Mouse (Mus musculus): ENCODE measurements around the gene Kif4. TPM values are rescaled to one million over a fixed set of nuclear protein-coding genes. Genes with fewer than 3 reads are reported as not detected.

Kif4 gene
- polyA plus RNA-seq, 1 experiment, result 1.2 TPM

DNA sequence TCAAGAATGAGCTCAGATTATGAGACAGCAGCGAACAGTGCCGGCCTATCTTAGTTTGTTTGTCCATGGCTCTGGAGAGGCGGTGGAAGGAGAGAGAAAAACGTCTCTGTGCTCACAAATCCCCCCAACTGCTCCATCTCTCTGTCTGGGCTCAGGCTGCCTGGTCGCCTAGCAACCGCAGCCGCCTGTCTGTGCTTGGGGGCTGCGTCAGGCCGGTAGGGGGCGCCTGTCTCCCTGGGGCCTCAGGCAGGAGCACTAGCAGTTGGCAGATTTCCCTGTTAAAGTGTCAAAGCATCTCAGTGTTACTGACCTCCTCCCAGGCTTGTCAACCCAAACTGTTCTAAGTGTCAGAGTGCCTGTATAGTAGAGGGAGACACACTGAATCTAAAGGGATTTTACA is 116.4 kb downstream of the Kif4 start:
- H3K27me3 ChIP-seq (ENCODE audit: control insufficient read depth, insufficient read depth, low read length), result no peaks in the 10 kb centered on the region
- no peak overlapping the region for H3K27ac ChIP-seq (ENCODE audit: insufficient read depth, low read depth, low read length)
- no peaks in the 10 kb centered on the region for H3K36me3 ChIP-seq (ENCODE audit: control insufficient read depth, insufficient read depth, low read length)
- TF ChIP-seq POLR2A (IDR thresholded peaks at IDR 0.05; ENCODE audit: low read depth, low read length) (no peak), CTCF (IDR thresholded peaks at IDR 0.05; ENCODE audit: extremely low read depth, insufficient read length, insufficient replicate concordance, low read depth, low read length) (peak; percentile 39; the same call in 1 of the 2 replicates)
- H3K4me1 ChIP-seq (ENCODE audit: control insufficient read depth, insufficient read depth, insufficient read length, low read length), result no peaks in the 10 kb centered on the region
- no peak overlapping the region for H3K4me3 ChIP-seq (ENCODE audit: low read depth, low read length)
- WGBS, result 21% methylated on average over 10 of the region's 10 CpGs

GRCm38 (mm10) chrX:100765855-100766254 is 140.3 kb downstream of the Kif4 start:
- Histone ChIP-seq H3K27me3 (ENCODE audit: control insufficient read depth, insufficient read depth, low read length) (no peaks in the 10 kb centered on the region), H3K27ac (ENCODE audit: insufficient read depth, low read depth, low read length) (no peak overlapping the region), H3K36me3 (ENCODE audit: control insufficient read depth, insufficient read depth, low read length) (no peaks in the 10 kb centered on the region), H3K4me3 (ENCODE audit: low read depth, low read length) (no peak overlapping the region), H3K4me1 (ENCODE audit: control insufficient read depth, insufficient read depth, insufficient read length, low read length) (0 out of 2 replicates have a peak, but pooled peaks cover 5% of the 10 kb centered on the region)
- TF ChIP-seq POLR2A (IDR thresholded peaks at IDR 0.05; ENCODE audit: low read depth, low read length) (no peak), CTCF (IDR thresholded peaks at IDR 0.05; ENCODE audit: extremely low read depth, insufficient read length, insufficient replicate concordance, low read depth, low read length) (no peak)
- 75% methylated on average over 6 of the region's 6 CpGs for WGBS

DNA sequence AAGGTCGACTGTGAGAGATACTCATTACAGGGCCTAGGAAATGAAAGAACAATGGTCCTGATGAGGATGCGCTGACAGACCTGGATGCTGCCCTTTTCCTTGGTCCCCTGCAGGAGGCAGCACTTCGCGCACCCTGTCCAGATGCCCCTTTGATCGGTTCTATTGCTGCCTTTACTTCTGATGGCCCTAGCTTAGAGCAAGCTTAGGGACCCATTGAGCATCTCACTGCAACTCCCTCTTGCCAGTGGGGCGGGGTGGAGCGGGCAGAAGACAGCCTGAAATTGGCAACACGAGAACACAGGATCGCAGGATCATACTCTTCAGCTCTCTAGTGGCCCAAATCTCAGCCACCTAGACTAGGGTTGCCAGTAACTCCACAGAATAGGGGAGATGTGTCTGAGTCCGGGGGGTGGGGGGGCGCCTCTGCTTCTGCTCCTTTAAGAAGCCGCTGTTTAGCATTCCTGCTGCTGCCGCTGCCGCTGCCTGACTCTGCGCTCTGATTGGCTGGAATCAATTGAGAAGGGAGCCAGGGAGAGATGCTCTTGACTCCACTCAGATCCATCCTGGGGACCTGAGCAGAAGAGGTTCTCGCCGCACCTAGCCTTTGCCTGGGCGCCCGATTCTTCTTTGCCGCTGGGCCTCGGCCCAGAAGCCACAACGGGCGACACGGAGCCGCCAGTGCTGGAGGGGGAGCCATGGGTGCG is 141.8 kb downstream of the Kif4 start, which contains the start of gene Dlg3:
Gene Dlg3 (plus strand): TSS at position 542 of the 704 bp plus-strand sequence.
- TF ChIP-seq CTCF (IDR thresholded peaks at IDR 0.05; ENCODE audit: extremely low read depth, insufficient read length, insufficient replicate concordance, low read depth, low read length) (peak; percentile 43; the same call in 1 of the 2 replicates), POLR2A (IDR thresholded peaks at IDR 0.05; ENCODE audit: low read depth, low read length) (no peak)
- H3K4me1 ChIP-seq (ENCODE audit: control insufficient read depth, insufficient read depth, insufficient read length, low read length), result 0 out of 2 replicates have a peak, but pooled peaks cover 5% of the 10 kb centered on the region
- no peaks in the 10 kb centered on the region for H3K27me3 ChIP-seq (ENCODE audit: control insufficient read depth, insufficient read depth, low read length)
- H3K36me3 ChIP-seq (ENCODE audit: control insufficient read depth, insufficient read depth, low read length), result no peaks in the 10 kb centered on the region
- peak within 1 kb of the TSS; percentile 53 for H3K4me3 ChIP-seq (ENCODE audit: low read depth, low read length)
- WGBS, result 20% methylated on average over 26 of the region's 26 CpGs
- no peak within 1 kb of the TSS for H3K27ac ChIP-seq (ENCODE audit: insufficient read depth, low read depth, low read length)

GRCm38 (mm10) chrX:100767885-100768626 is 142.5 kb downstream of the Kif4 start:
- WGBS, result 21% methylated on average over 36 of the region's 36 CpGs
- Histone ChIP-seq H3K4me3 (ENCODE audit: low read depth, low read length) (peak overlapping the region; percentile 53), H3K27me3 (ENCODE audit: control insufficient read depth, insufficient read depth, low read length) (no peaks in the 10 kb centered on the region), H3K36me3 (ENCODE audit: control insufficient read depth, insufficient read depth, low read length) (no peaks in the 10 kb centered on the region), H3K27ac (ENCODE audit: insufficient read depth, low read depth, low read length) (no peak overlapping the region), H3K4me1 (ENCODE audit: control insufficient read depth, insufficient read depth, insufficient read length, low read length) (0 out of 2 replicates have a peak, but pooled peaks cover 5% of the 10 kb centered on the region)
- TF ChIP-seq POLR2A (IDR thresholded peaks at IDR 0.05; ENCODE audit: low read depth, low read length) (no peak), CTCF (IDR thresholded peaks at IDR 0.05; ENCODE audit: extremely low read depth, insufficient read length, insufficient replicate concordance, low read depth, low read length) (no peak)

GRCm38 (mm10) chrX:100769281-100769680 is 143.7 kb downstream of the Kif4 start:
- TF ChIP-seq POLR2A (IDR thresholded peaks at IDR 0.05; ENCODE audit: low read depth, low read length), result no peak
- TF ChIP-seq CTCF (IDR thresholded peaks at IDR 0.05; ENCODE audit: extremely low read depth, insufficient read length, insufficient replicate concordance, low read depth, low read length), result no peak
- Histone ChIP-seq H3K36me3 (ENCODE audit: control insufficient read depth, insufficient read depth, low read length) (no peaks in the 10 kb centered on the region), H3K4me3 (ENCODE audit: low read depth, low read length) (no peak overlapping the region), H3K27ac (ENCODE audit: insufficient read depth, low read depth, low read length) (no peak overlapping the region), H3K27me3 (ENCODE audit: control insufficient read depth, insufficient read depth, low read length) (no peaks in the 10 kb centered on the region), H3K4me1 (ENCODE audit: control insufficient read depth, insufficient read depth, insufficient read length, low read length) (0 out of 2 replicates have a peak, but pooled peaks cover 5% of the 10 kb centered on the region)
- 96% methylated on average over 5 of the region's 5 CpGs for whole genome bisulfite sequencing

DNA sequence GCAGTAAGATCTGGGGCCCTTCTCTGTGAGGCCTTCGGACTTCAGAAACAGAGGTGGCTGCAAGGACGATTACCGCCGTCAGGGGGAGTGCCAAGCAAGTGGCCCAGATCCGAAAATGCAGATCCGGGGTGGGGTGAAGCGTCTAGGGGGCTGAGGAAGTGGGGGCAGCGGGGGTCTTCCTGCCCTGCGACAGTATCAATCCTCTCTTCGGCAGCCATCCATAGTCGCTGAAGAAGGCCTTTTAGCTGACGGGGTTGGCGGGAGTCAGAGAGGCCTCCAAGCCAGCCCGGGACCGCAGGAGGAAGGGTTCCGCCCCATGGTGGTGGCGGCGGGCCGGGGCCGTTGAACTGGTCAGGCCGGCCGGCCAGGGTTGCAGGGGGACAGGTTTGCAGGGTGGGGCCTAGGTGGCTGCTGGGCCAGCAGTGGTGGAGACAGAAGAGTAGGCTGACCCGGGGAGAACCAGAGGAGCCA is 148.8 kb downstream of the Kif4 start:
- H3K4me1 ChIP-seq (ENCODE audit: control insufficient read depth, insufficient read depth, insufficient read length, low read length), result peaks cover 3% of the 10 kb centered on the region
- H3K27ac ChIP-seq (ENCODE audit: insufficient read depth, low read depth, low read length), result peak overlapping the region; percentile 45; the same call in 1 of the 2 replicates
- no peaks in the 10 kb centered on the region for H3K36me3 ChIP-seq (ENCODE audit: control insufficient read depth, insufficient read depth, low read length)
- H3K27me3 ChIP-seq (ENCODE audit: control insufficient read depth, insufficient read depth, low read length), result no peaks in the 10 kb centered on the region
- H3K4me3 ChIP-seq (ENCODE audit: low read depth, low read length), result peak overlapping the region; percentile 72
- 11% methylated on average over 23 of the region's 23 CpGs for WGBS
- TF ChIP-seq POLR2A (IDR thresholded peaks at IDR 0.05; ENCODE audit: low read depth, low read length), result no peak
- TF ChIP-seq CTCF (IDR thresholded peaks at IDR 0.05; ENCODE audit: extremely low read depth, insufficient read length, insufficient replicate concordance, low read depth, low read length), result peak; percentile 70; the same call in 1 of the 2 replicates

DNA sequence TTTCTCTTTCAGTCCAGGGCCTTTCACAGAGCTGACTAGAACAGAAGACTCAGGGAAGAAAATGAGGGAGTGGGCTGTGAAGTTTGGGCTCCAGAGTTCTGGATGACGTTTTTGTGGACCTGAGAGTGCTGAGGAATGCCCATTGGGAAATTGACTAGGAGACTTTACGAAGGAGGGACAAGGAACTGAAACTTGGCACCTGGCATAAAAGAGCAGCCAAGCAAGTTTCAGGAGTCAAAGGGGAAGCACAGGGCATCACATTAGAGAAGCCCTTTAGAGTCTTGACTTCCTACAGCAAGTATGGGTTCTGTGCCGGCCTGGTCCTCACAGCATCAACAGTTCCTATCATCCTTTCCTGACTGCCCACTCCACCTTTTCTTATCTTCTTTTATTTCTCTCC is 149.9 kb downstream of the Kif4 start:
- no peaks in the 10 kb centered on the region for H3K27me3 ChIP-seq (ENCODE audit: control insufficient read depth, insufficient read depth, low read length)
- H3K36me3 ChIP-seq (ENCODE audit: control insufficient read depth, insufficient read depth, low read length), result no peaks in the 10 kb centered on the region
- 64% methylated on average over 3 of the region's 3 CpGs for WGBS
- TF ChIP-seq CTCF (IDR thresholded peaks at IDR 0.05; ENCODE audit: extremely low read depth, insufficient read length, insufficient replicate concordance, low read depth, low read length) (no peak), POLR2A (IDR thresholded peaks at IDR 0.05; ENCODE audit: low read depth, low read length) (no peak)
- H3K4me1 ChIP-seq (ENCODE audit: control insufficient read depth, insufficient read depth, insufficient read length, low read length), result peaks cover 3% of the 10 kb centered on the region
- H3K4me3 ChIP-seq (ENCODE audit: low read depth, low read length), result no peak overlapping the region
- H3K27ac ChIP-seq (ENCODE audit: insufficient read depth, low read depth, low read length), result no peak overlapping the region

All from small intestine, adult 2 months (tissue).